Mouse (Mus musculus) spleen, adult 2 months (tissue): ENCODE measurements around the gene Kcnd1. TPM values are rescaled to one million over a fixed set of nuclear protein-coding genes. Genes with fewer than 3 reads are reported as not detected.

Source experiments
- DNase-seq, 2 experiments: peaks; one replicate each; pipeline versions ENCODE4 v3.0.0 to v3.0.0-alpha.2; 2012 to 2021; ENCODE audit warnings: low spot score in 2 of 2, low read depth in 1 of 2
- H3K27ac ChIP-seq: fragments of 200-500 bp; 2 replicates; pipeline ENCODE4 v1.5.1; 2012; ENCODE audit warnings: low read length, inconsistent platforms; ENCODE audit not compliant: insufficient read depth
- H3K27me3 ChIP-seq: fragments of 200-500 bp; 2 replicates; pipeline ENCODE4 v1.6.1; 2012; ENCODE audit warnings: mild to moderate bottlenecking, moderate library complexity, low read length, inconsistent platforms; ENCODE audit not compliant: control insufficient read depth, insufficient read depth
- H3K36me3 ChIP-seq: fragments of 200-500 bp; 2 replicates; pipeline ENCODE4 v1.6.1; 2012; ENCODE audit warnings: mild to moderate bottlenecking, low read length, inconsistent platforms; ENCODE audit not compliant: control insufficient read depth, insufficient read depth
- H3K4me1 ChIP-seq: fragments of 200-500 bp; 2 replicates; pipeline ENCODE4 v1.6.1; 2011; ENCODE audit warnings: inconsistent platforms; ENCODE audit not compliant: control insufficient read depth, insufficient read depth, insufficient read length
- H3K4me3 ChIP-seq: fragments of 200-500 bp; 2 replicates; pipeline ENCODE4 v1.5.1; 2011; ENCODE audit warnings: mild to moderate bottlenecking, inconsistent platforms; ENCODE audit not compliant: insufficient read depth, insufficient read length; ENCODE audit errors: extremely low read depth
- CTCF ChIP-seq: fragments of 200-500 bp; IDR thresholded peaks from 2 replicates; pipeline ENCODE4 v1.5.1; 2011; ENCODE audit warnings: mild to moderate bottlenecking, inconsistent platforms; ENCODE audit not compliant: insufficient read depth, insufficient read length, insufficient replicate concordance; ENCODE audit errors: extremely low read depth
- POLR2A ChIP-seq: fragments of 200-500 bp; IDR thresholded peaks from 2 replicates; pipeline ENCODE4 v1.6.1; 2011; ENCODE audit warnings: low read depth, low read length, inconsistent platforms
- WGBS: fragments of 180-500 bp; shearing (Covaris S2); methylation state at CpG from one replicate; pipeline ENCODE4 v1.1.7; 2018; 5-methylcytosine and 5-hydroxymethylcytosine counted together
- polyA plus RNA-seq: library from polyadenylated mRNA; depleted of rRNA; stranded (reverse); fragments of >200 nt; gene quantifications from 2 replicates; pipeline ENCODE4 v1.2.3, GENCODE M21; 2012

Kcnd1 gene
- polyA plus RNA-seq, 1 experiment: 1.4 TPM

DNA sequence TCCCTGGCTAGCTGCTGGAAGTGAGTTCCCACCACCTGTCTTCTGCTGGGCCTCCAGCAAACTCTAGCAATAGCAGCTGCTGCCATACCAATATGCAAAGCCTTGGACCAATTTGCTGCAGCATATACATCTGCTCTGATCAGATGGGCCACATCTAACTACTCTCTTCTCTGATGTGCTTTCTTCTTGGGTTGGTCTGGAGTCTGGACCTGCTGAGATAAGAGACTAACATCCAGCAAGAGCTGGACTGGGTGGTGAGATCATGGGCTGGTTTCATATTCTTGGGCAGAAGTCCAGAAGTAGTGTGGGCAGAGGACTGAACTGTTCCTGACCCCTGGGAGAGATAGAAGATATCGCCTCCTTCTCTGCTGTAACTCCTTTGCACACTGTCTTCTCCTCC lies 15.1 kb downstream of the Kcnd1 start:
- Histone ChIP-seq H3K4me3 (no peak overlapping the region), H3K36me3 (no peaks in the 10 kb centered on the region), H3K4me1 (no peaks in the 10 kb centered on the region), H3K27ac (peak overlapping the region; percentile 70; the same call in 1 of the 2 replicates), H3K27me3 (no peaks in the 10 kb centered on the region)
- TF ChIP-seq POLR2A: no peak
- TF ChIP-seq CTCF: no peak
- no peak for DNase-seq
- 80% methylated on average over 1 of the region's 1 CpGs for WGBS

DNA sequence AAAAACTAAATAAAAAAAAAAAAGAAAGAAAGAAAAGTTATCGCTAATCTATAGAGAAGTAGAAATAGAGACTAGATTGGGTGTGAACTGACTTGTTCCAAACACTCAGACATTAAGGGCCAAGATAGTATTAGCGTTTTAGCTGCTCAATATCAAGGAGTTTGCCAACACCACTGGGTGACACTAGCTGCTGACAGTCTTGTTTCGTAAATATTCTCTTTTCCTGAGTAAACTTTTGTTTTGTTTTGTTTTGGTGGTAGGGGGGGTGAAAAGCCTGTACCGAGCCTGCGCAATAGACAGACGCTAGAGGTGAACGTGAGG lies 18.7 kb downstream of the Kcnd1 start:
- H3K27me3 ChIP-seq: no peaks in the 10 kb centered on the region
- DNase-seq: no peak
- no peak for TF ChIP-seq CTCF
- TF ChIP-seq POLR2A: no peak
- 30% methylated on average over 7 of the region's 7 CpGs for WGBS
- peaks cover 7% of the 10 kb centered on the region for H3K4me1 ChIP-seq
- no peak overlapping the region; the same call in 1 of the 2 replicates for H3K27ac ChIP-seq
- H3K36me3 ChIP-seq: no peaks in the 10 kb centered on the region
- peak overlapping the region; percentile 42 for H3K4me3 ChIP-seq

DNA sequence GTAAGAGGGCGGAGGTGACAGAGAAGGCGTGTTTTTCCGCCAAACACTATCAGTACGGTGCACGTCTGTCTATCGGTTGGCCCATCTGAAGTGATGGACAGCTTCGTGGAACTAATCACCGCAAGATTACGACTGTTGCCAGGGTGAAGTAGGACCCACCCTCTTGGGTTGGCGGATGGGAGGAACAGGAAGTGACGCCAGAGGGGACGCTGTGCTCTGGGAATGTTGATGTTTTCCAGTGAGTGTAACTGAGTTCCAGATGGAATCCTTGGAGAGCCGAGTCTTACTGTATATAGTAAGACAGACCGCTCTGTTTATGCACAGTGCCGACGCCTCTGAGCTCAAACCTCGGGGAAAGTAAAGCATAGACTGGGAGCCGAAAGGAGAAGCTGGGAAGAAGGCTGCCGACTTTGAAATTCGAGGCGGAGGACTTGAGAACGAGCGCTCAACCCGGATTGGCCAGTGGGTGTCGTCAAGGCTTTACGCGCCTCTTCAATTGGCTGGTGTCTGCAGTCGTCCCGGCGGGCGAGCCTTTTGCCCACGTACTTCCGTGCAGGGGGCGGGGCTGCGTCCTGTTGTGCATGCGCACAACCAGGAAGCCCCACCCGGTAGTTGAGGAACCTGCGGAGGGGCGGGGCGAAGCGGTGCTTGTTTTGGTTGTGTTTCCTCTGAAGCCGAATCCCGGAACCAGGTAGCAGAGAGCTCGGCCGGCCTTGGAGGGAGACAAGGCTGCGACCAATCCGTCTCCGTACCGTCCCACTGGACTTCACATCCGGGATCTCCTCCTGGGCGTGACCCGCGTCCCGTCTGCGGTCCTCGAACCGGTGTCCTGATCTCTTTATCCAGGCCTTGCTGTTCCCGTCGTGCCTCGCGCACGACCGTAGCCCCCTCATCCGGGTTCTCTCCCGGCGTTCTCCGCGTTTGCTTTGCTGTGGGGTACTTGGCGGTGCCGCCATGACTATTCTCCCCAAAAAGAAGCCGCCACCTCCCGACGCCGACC lies 19.4 kb downstream of the Kcnd1 start, which contains the start of gene Otud5:
Otud5 (plus strand) TSS at position 202 of the 1,000 bp plus-strand sequence.
- Histone ChIP-seq H3K36me3 (no peaks in the 10 kb centered on the region), H3K27ac (peak within 1 kb of the TSS; percentile 99)
- 30% methylated on average over 74 of the region's 74 CpGs for WGBS

DNA sequence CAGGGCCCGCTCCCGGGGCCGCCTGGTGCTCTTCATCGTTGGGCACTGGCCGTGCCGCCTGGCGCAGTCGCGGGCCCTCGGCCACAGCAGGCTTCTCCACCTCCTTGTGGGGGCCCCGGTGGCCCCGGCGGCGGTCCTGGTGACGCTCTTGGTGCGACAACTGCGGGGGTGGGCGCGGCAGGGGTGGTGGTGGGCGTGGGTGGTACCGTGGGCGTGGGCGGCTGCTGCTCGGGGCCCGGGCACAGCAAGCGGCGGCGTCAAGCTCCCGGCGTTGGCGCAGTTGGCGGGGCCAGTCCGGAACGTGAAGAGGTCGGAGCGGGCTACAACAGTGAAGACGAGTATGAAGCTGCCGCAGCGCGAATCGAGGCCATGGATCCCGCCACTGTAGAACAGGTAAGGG lies 20.2 kb downstream of the Kcnd1 start:
- no peaks in the 10 kb centered on the region for H3K36me3 ChIP-seq
- H3K27me3 ChIP-seq: no peaks in the 10 kb centered on the region
- WGBS: 32% methylated on average over 42 of the region's 42 CpGs
- TF ChIP-seq POLR2A: no peak
- no peak for TF ChIP-seq CTCF
- peak overlapping the region; percentile 80 for H3K4me3 ChIP-seq
- H3K4me1 ChIP-seq: peaks cover 7% of the 10 kb centered on the region
- DNase-seq: peak in 1 of 2 experiments; percentile 6
- H3K27ac ChIP-seq: peak overlapping the region; percentile 99

More for the DNA sequence above, 19.4 kb downstream of the Kcnd1 start, which contains the start of gene Otud5:
- no peaks in the 10 kb centered on the region for H3K27me3 ChIP-seq
- H3K4me3 ChIP-seq: peak within 1 kb of the TSS; percentile 80
- TF ChIP-seq POLR2A (peak; percentile 19), CTCF (no peak)
- H3K4me1 ChIP-seq: peaks cover 7% of the 10 kb centered on the region
- peak; percentile 93 to 94 for DNase-seq

DNA sequence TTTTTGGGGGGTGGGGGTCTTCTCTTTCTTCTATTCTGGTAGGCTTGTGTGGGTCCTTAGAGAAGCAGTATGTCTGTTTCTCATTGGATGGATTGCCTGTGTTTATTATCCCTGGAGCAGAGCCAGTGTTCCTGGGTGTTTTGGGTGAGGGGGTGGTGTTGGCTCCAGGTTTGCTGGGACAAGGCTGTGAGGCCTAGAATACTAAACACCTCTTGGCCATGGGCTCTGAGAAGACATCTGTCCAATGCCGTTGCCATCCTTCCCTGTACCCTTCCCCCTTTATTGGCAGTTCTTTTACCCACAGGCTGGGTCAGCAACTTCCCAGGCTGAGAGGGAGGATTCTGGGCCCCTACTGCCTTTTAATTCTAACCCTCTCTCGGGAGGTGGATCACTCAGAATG lies 25.8 kb downstream of the Kcnd1 start:
- no peaks in the 10 kb centered on the region for H3K27me3 ChIP-seq
- peaks cover 6% of the 10 kb centered on the region for H3K4me1 ChIP-seq
- 85% methylated on average over 2 of the region's 2 CpGs for WGBS
- DNase-seq: no peak
- no peak for TF ChIP-seq CTCF
- TF ChIP-seq POLR2A: no peak
- no peak overlapping the region for H3K27ac ChIP-seq
- peaks cover 2% of the 10 kb centered on the region; the same call in 1 of the 2 replicates for H3K36me3 ChIP-seq
- no peak overlapping the region for H3K4me3 ChIP-seq

DNA sequence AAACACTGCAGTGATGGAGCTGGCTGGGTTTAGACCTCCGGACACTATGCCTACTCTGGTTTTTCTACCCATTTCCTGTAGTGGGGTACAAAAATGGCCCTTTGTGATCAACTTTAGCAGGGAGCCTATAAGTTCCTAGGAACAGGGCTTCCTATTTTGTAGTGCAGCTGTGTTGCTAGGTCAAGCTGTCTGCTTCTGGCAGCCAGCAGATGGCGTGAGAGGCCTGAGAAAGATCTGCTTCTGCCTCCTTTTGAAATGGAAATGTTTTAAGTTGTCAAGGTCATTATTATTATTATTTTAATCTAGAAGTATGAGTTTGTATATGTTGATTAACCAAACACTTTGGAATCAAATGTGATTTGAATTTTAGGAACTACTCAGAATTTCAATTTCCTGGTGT lies 32.5 kb downstream of the Kcnd1 start:
- H3K27me3 ChIP-seq: no peaks in the 10 kb centered on the region
- H3K4me3 ChIP-seq: no peak overlapping the region
- H3K4me1 ChIP-seq: no peaks in the 10 kb centered on the region
- peaks cover 4% of the 10 kb centered on the region for H3K36me3 ChIP-seq
- TF ChIP-seq POLR2A (no peak), CTCF (peak; percentile 57; the same call in 1 of the 2 replicates)
- WGBS: 27% methylated on average over 2 of the region's 2 CpGs
- DNase-seq: peak in 1 of 2 experiments; percentile 51
- H3K27ac ChIP-seq: no peak overlapping the region

DNA sequence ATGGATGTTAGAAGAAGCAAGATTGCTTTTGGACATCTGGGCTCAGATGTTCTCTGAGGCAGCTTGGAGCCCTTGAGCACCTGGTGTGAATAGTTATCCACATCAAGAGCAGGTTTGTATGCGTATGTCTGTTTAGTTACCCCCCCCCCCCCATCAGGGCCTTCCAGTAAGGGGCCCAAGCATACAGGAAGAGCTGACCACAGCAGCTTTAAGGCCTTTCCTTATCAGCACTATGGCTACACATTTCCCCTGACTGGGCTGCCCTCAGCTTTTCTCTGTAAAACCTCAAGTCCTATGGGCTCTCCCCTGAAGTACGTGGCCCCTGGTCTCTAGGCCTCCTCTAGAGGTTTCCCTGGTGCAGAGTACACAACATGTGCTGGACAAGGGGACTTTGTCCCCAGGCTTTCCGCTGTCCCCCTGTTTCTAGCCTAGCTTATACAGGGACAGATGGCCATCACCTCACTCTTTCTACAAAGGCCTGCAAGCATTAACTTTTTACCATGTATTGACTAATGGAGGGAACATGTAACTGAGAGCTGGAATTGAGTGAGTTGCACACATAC lies 37.2 kb downstream of the Kcnd1 start:
- WGBS: 73% methylated on average over 3 of the region's 3 CpGs
- Histone ChIP-seq H3K27ac (no peak overlapping the region), H3K36me3 (peaks cover 1% of the 10 kb centered on the region; the same call in 1 of the 2 replicates), H3K4me1 (peaks cover 5% of the 10 kb centered on the region; the same call in 1 of the 2 replicates), H3K4me3 (no peak overlapping the region), H3K27me3 (no peaks in the 10 kb centered on the region)
- TF ChIP-seq CTCF (no peak), POLR2A (no peak)
- DNase-seq: no peak
